In the genomic region with DNA sequence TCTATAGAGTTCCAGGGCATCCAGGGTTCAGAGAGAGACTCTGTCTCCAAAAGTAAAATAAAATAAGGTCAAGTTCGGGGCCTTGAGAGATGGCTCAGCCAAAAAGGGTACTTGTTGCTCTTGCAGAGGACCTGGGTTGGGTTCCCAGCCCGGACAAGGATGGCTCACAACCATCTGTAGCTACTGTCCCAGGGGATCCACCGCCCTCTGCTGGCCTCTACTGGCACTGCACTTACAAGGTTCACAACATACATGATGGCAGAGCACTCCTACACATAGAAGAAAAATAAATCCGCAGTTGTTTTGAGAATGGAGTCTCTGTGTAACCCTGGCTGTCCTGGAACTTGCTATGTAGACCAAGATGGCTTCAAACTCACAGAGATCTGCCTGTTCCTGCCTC, we compare ENCODE assay signal across 9 mouse cellular contexts. TPM values are rescaled to one million over a fixed set of nuclear protein-coding genes. Genes with fewer than 3 reads are reported as not detected.
DNase-seq lines count a peak whose midpoint lies in the region; ATAC-seq and TF ChIP-seq lines count a peak whose summit lies in the region.
"Had no signal": no experiment of that assay in that cellular context is flagged by ENCODE, and none has a peak within 500 bp of the region (broad histone marks: within the 10 kb centered on the region; RNA-seq: fewer than 3 reads in every experiment).

No protein-coding gene starts in this region.

- H3K9me3 ChIP-seq in hindbrain, embryonic 11.5 days (ENCODE audit: control insufficient read depth, low read length), result no peaks in the 10 kb centered on the region
- H3K9me3 ChIP-seq in hindbrain, embryonic 14.5 days (ENCODE audit: control insufficient read depth, low read length), result no peaks in the 10 kb centered on the region
- H3K9me3 ChIP-seq in CH12.LX (replicated peaks; ENCODE audit: low read length), result peaks cover 7% of the 10 kb centered on the region
- H3K9me3 ChIP-seq: embryonic facial prominence, embryonic 15.5 days; limb, embryonic 13.5 days had no signal

- 81% methylated on average over 4 of the region's 4 CpGs for WGBS in hindbrain, embryonic 11.5 days
- 74% methylated on average over 4 of the region's 4 CpGs for WGBS in hindbrain, embryonic 14.5 days

- no peaks in the 10 kb centered on the region for H3K4me1 ChIP-seq in hindbrain, embryonic 11.5 days (replicated peaks; ENCODE audit: control insufficient read depth, insufficient read depth, low read length)
- peaks cover 8% of the 10 kb centered on the region for H3K4me1 ChIP-seq in hindbrain, embryonic 14.5 days (replicated peaks; ENCODE audit: control insufficient read depth, insufficient read depth, low read length)
- peaks cover 0 to 11% of the 10 kb centered on the region in 2 experiments; a peak in 2 of 4 replicates for H3K4me1 ChIP-seq in CH12.LX (ENCODE audit: control insufficient read depth in 1 of 2, insufficient read depth in 2 of 2)

- no peak for ATAC-seq in hindbrain, embryonic 11.5 days (ENCODE audit: low FRiP score)
- no peak for ATAC-seq in hindbrain, embryonic 14.5 days (ENCODE audit: low FRiP score)
- ATAC-seq in erythroblast, adult 5-6 weeks (replicated peaks; ENCODE audit: low FRiP score, poor library complexity, severe bottlenecking), result no peak

- peak; percentile 46 for DNase-seq in hindbrain, embryonic 11.5 days (ENCODE audit: low spot score)
- no peak for DNase-seq in hindbrain, embryonic 14.5 days (ENCODE audit: low spot score)
- DNase-seq in CH12.LX (ENCODE audit: extremely low read depth) (peak; percentile 48), WW6 (ENCODE audit: low read depth, low spot score) (peak; percentile 61)
- DNase-seq in lung, postnatal 10 days, result peak; percentile 60
- no peak for DNase-seq in urinary bladder, postnatal 25 days (ENCODE audit: low spot score)

- H3K9ac ChIP-seq in hindbrain, embryonic 11.5 days (ENCODE audit: low read depth, low read length), result no peak overlapping the region
- no peak overlapping the region for H3K9ac ChIP-seq in hindbrain, embryonic 14.5 days
- no peak overlapping the region for H3K9ac ChIP-seq in CH12.LX (ENCODE audit: insufficient read depth, low read depth)
- H3K9ac ChIP-seq: embryonic facial prominence, embryonic 15.5 days; limb, embryonic 13.5 days had no signal

- in situ Hi-C loops in CH12.LX (cut with MboI; ENCODE audit: low pct_ligation_motif_present, low pct_unique_long_range_greater_than_20kb, low sequenced_read_pairs), result no loop called here

- no peak; the same call in none of the 2 replicates for TF ChIP-seq RAD21 in CH12.LX (IDR thresholded peaks at IDR 0.05; ENCODE audit: low read depth, low read length)

- H3K27me3 ChIP-seq in hindbrain, embryonic 11.5 days (ENCODE audit: control insufficient read depth, insufficient read depth, low read length), result no peaks in the 10 kb centered on the region
- no peaks in the 10 kb centered on the region for H3K27me3 ChIP-seq in hindbrain, embryonic 14.5 days (ENCODE audit: control insufficient read depth, insufficient read depth, low read length)
- no peaks in the 10 kb centered on the region for H3K27me3 ChIP-seq in CH12.LX (replicated peaks)
- H3K27me3 ChIP-seq: embryonic facial prominence, embryonic 15.5 days; limb, embryonic 13.5 days had no signal

- no peak for TF ChIP-seq POLR2A in CH12.LX (IDR thresholded peaks at IDR 0.05; ENCODE audit: low read depth, low read length)

- dilution Hi-C loops in CH12.LX (cut with MboI; ENCODE audit: extremely low pct_ligation_motif_present, extremely low pct_unique_long_range_greater_than_20kb, low sequenced_read_pairs), result no loop called here

- TF ChIP-seq EP300 in CH12.LX (IDR thresholded peaks at IDR 0.05; ENCODE audit: low read length), result no peak

- no peak overlapping the region for H3K4me3 ChIP-seq in hindbrain, embryonic 11.5 days (ENCODE audit: low read depth, low read length)
- H3K4me3 ChIP-seq in hindbrain, embryonic 14.5 days (replicated peaks; ENCODE audit: low read length), result no peak overlapping the region
- no peak overlapping the region for H3K4me3 ChIP-seq in CH12.LX (replicated peaks in 1 of 3; ENCODE audit: low read depth in 2 of 3, low read length in 2 of 3, poor library complexity in 1 of 3)
- H3K4me3 ChIP-seq: embryonic facial prominence, embryonic 15.5 days; limb, embryonic 13.5 days had no signal

- no peaks in the 10 kb centered on the region for H3K79me2 ChIP-seq in CH12.LX (replicated peaks; ENCODE audit: control insufficient read depth, extremely low read depth, insufficient read depth, poor library complexity, severe bottlenecking)

- H3K4me2 ChIP-seq in hindbrain, embryonic 11.5 days (replicated peaks; ENCODE audit: low read depth, low read length), result no peak overlapping the region
- no peak overlapping the region for H3K4me2 ChIP-seq in hindbrain, embryonic 14.5 days (replicated peaks)
- H3K4me2 ChIP-seq in CH12.LX (ENCODE audit: insufficient read depth, low read depth, poor library complexity, severe bottlenecking), result no peak overlapping the region
- H3K4me2 ChIP-seq: embryonic facial prominence, embryonic 15.5 days; limb, embryonic 13.5 days had no signal

- H3K36me3 ChIP-seq in hindbrain, embryonic 11.5 days (ENCODE audit: control insufficient read depth, insufficient read depth, low read length), result no peaks in the 10 kb centered on the region
- H3K36me3 ChIP-seq in hindbrain, embryonic 14.5 days (replicated peaks; ENCODE audit: control insufficient read depth, insufficient read depth), result peaks cover 39% of the 10 kb centered on the region
- peaks cover 15 to 39% of the 10 kb centered on the region in 2 experiments for H3K36me3 ChIP-seq in CH12.LX (replicated peaks in 1 of 2; ENCODE audit: control insufficient read depth in 1 of 2, insufficient read depth in 1 of 2, low read length in 1 of 2)

- peak; percentile 56 to 59 for TF ChIP-seq CTCF in CH12.LX (conservative IDR thresholded peaks at IDR 0.05 in 1 of 2, IDR thresholded peaks at IDR 0.05 in 1 of 2; ENCODE audit: low read depth in 2 of 2, low read length in 2 of 2)

- H3K27ac ChIP-seq in hindbrain, embryonic 11.5 days (ENCODE audit: low read depth, low read length), result no peak overlapping the region
- H3K27ac ChIP-seq in hindbrain, embryonic 14.5 days, result no peak overlapping the region
- H3K27ac ChIP-seq in CH12.LX (ENCODE audit: insufficient read depth, low read depth), result no peak overlapping the region
- H3K27ac ChIP-seq: embryonic facial prominence, embryonic 15.5 days; limb, embryonic 13.5 days had no signal

TF ChIP-seq in CH12.LX, 34 proteins besides CTCF, POLR2A, EP300 and RAD21 (continues in another document):
- TF ChIP-seq IRF4 (IDR thresholded peaks at IDR 0.05; ENCODE audit: low read depth, low read length), result no peak
- TF ChIP-seq ZKSCAN1 (IDR thresholded peaks at IDR 0.05; ENCODE audit: borderline replicate concordance, low read depth, low read length), result no peak
- no peak for TF ChIP-seq USF2 (conservative IDR thresholded peaks at IDR 0.05; ENCODE audit: low read depth, low read length)
- no peak for TF ChIP-seq SIN3A (IDR thresholded peaks at IDR 0.05; ENCODE audit: low read length)
- no peak for TF ChIP-seq ETS1 (conservative IDR thresholded peaks at IDR 0.05; ENCODE audit: low read depth, low read length)
- no peak for TF ChIP-seq ZC3H11A (IDR thresholded peaks at IDR 0.05; ENCODE audit: low read depth, low read length)

RNA-seq across cellular contexts. Expression of a gene that starts 2.9 kb away (rescaled TPM):
- polyA plus RNA-seq in hindbrain, embryonic 11.5 days (2014; fragmentation: Nextera tagmentation; extraction: Ambion mirVana), result 74.6 and 76.1 TPM in 2 replicates
- polyA plus RNA-seq in hindbrain, embryonic 14.5 days (2014; fragmentation: Nextera tagmentation; extraction: Ambion mirVana), result 85.4 and 85.5 TPM in 2 replicates
- 17.6 and 20.2 TPM in 2 replicates for total RNA-seq in CH12.LX (2012; rRNA removed)
- total RNA-seq in CH12.LX (2014; rRNA removed), result 19.3 and 19.5 TPM in 2 replicates
- polyA plus RNA-seq in CH12.LX (2012; ENCODE audit: insufficient read length, low read depth), result 16.9 and 20.7 TPM in 2 replicates
- 0.77 and 4.4 TPM in 2 replicates for total RNA-seq in erythroblast, adult 5-6 weeks (2015; ENCODE audit: low replicate concordance)
- 5.3 and 16.6 TPM in 2 replicates for total RNA-seq in erythroblast, adult 5-6 weeks (2017; ENCODE audit: low replicate concordance)

RNA-seq across cellular contexts. Expression of a gene that starts 3.1 kb away (rescaled TPM):
- 3.7 and 6.0 TPM in 2 replicates for polyA plus RNA-seq in hindbrain, embryonic 11.5 days (2014; fragmentation: Nextera tagmentation; extraction: Ambion mirVana)
- polyA plus RNA-seq in hindbrain, embryonic 14.5 days (2014; fragmentation: Nextera tagmentation; extraction: Ambion mirVana), result 3.3 and 7.6 TPM in 2 replicates
- total RNA-seq in CH12.LX (2012; rRNA removed) (0.34 and 0.42 TPM in 2 replicates), CH12.LX (2014; rRNA removed) (0.12 and 0.48 TPM in 2 replicates)
- 0.20 and 0.31 TPM in 2 replicates for polyA plus RNA-seq in CH12.LX (2012; ENCODE audit: insufficient read length, low read depth)
- total RNA-seq in erythroblast, adult 5-6 weeks (2015; ENCODE audit: low replicate concordance), result 3.3 and 3.5 TPM in 2 replicates
- total RNA-seq in erythroblast, adult 5-6 weeks (2017; ENCODE audit: low replicate concordance), result 0.70 and 5.0 TPM in 2 replicates

RNA-seq across cellular contexts. Expression of a gene that starts 8.8 kb away (rescaled TPM):
- polyA plus RNA-seq in hindbrain, embryonic 11.5 days (2014; fragmentation: Nextera tagmentation; extraction: Ambion mirVana), result 337 and 338 TPM in 2 replicates
- 241 and 244 TPM in 2 replicates for polyA plus RNA-seq in hindbrain, embryonic 14.5 days (2014; fragmentation: Nextera tagmentation; extraction: Ambion mirVana)
- total RNA-seq in CH12.LX (2012; rRNA removed) (109 and 142 TPM in 2 replicates), CH12.LX (2014; rRNA removed) (495 and 496 TPM in 2 replicates)
- polyA plus RNA-seq in CH12.LX (2012; ENCODE audit: insufficient read length, low read depth), result 212 and 234 TPM in 2 replicates
- 40.9 and 49.3 TPM in 2 replicates for total RNA-seq in erythroblast, adult 5-6 weeks (2015; ENCODE audit: low replicate concordance)
- 26.8 and 57.8 TPM in 2 replicates for total RNA-seq in erythroblast, adult 5-6 weeks (2017; ENCODE audit: low replicate concordance)

RNA-seq across cellular contexts. Expression of a gene that starts 25.9 kb away (rescaled TPM):
- polyA plus RNA-seq in hindbrain, embryonic 11.5 days (2014; fragmentation: Nextera tagmentation; extraction: Ambion mirVana), result 12.2 and 14.7 TPM in 2 replicates
- polyA plus RNA-seq in hindbrain, embryonic 14.5 days (2014; fragmentation: Nextera tagmentation; extraction: Ambion mirVana), result 16.1 and 18.6 TPM in 2 replicates
- 34.9 and 41.0 TPM in 2 replicates for total RNA-seq in CH12.LX (2012; rRNA removed)
- total RNA-seq in CH12.LX (2014; rRNA removed), result 48.3 and 50.6 TPM in 2 replicates
- 28.2 and 30.1 TPM in 2 replicates for polyA plus RNA-seq in CH12.LX (2012; ENCODE audit: insufficient read length, low read depth)
- total RNA-seq in erythroblast, adult 5-6 weeks (2015; ENCODE audit: low replicate concordance), result 6.0 and 6.7 TPM in 2 replicates
- 9.1 and 9.2 TPM in 2 replicates for total RNA-seq in erythroblast, adult 5-6 weeks (2017; ENCODE audit: low replicate concordance)

RNA-seq across cellular contexts. Expression of a gene that starts 28.8 kb away (rescaled TPM):
- polyA plus RNA-seq in hindbrain, embryonic 11.5 days (2014; fragmentation: Nextera tagmentation; extraction: Ambion mirVana), result 28.1 and 33.9 TPM in 2 replicates
- polyA plus RNA-seq in hindbrain, embryonic 14.5 days (2014; fragmentation: Nextera tagmentation; extraction: Ambion mirVana), result 43.1 and 43.4 TPM in 2 replicates
- total RNA-seq in CH12.LX (2012; rRNA removed), result 32.9 and 34.2 TPM in 2 replicates
- 25.3 and 25.5 TPM in 2 replicates for total RNA-seq in CH12.LX (2014; rRNA removed)
- polyA plus RNA-seq in CH12.LX (2012; ENCODE audit: insufficient read length, low read depth), result 45.2 and 45.3 TPM in 2 replicates
- 14.4 and 35.2 TPM in 2 replicates for total RNA-seq in erythroblast, adult 5-6 weeks (2015; ENCODE audit: low replicate concordance)
- 23.6 and 31.2 TPM in 2 replicates for total RNA-seq in erythroblast, adult 5-6 weeks (2017; ENCODE audit: low replicate concordance)

Comparison
In these comparisons a context has a peak if more than half of its experiments do, and no peak if none do; other contexts are left out.
1. DNase-seq: peak in hindbrain, embryonic 11.5 days (single experiment), CH12.LX (single experiment), WW6 (single experiment) and lung, postnatal 10 days (single experiment); none in hindbrain, embryonic 14.5 days (single experiment) and urinary bladder, postnatal 25 days (single experiment).